Mouse (Mus musculus) macrophage (primary cell): Measurements from ENCODE around the gene Oasl2. TPM values are rescaled to one million over a fixed set of nuclear protein-coding genes. Genes with fewer than 3 reads are reported as not detected.

ENCODE experiments used
- H3K27ac ChIP-seq: fragments of 350-480 bp; formaldehyde crosslinking; 2 replicates; pipeline ENCODE4 v1.9.0; 2021
- H3K36me3 ChIP-seq: fragments of 350-480 bp; formaldehyde crosslinking; 2 replicates; pipeline ENCODE4 v1.9.0; 2021; ENCODE audit errors: inconsistent target
- H3K4me3 ChIP-seq: fragments of 350-480 bp; formaldehyde crosslinking; 2 replicates; pipeline ENCODE4 v1.9.0; 2021; ENCODE audit errors: inconsistent target
- H3K79me2 ChIP-seq: fragments of 350-480 bp; formaldehyde crosslinking; 2 replicates; pipeline ENCODE4 v1.9.0; 2021; ENCODE audit errors: inconsistent target
- WGBS: methylation state at CpG from one replicate; pipeline ENCODE4 v1.1.7; 2026; ENCODE audit warnings: inconsistent platforms; ENCODE audit not compliant: missing documents; 5-methylcytosine and 5-hydroxymethylcytosine counted together
- polyA plus RNA-seq: library from polyadenylated mRNA; stranded (reverse); fragments of 250-400 nt; gene quantifications from 3 replicates; pipeline ENCODE4 v1.2.4, GENCODE M21; 2018; ENCODE audit warnings: inconsistent platforms

Gene Oasl2
- polyA plus RNA-seq, 1 experiment from 2014 or later, result 305 TPM

DNA sequence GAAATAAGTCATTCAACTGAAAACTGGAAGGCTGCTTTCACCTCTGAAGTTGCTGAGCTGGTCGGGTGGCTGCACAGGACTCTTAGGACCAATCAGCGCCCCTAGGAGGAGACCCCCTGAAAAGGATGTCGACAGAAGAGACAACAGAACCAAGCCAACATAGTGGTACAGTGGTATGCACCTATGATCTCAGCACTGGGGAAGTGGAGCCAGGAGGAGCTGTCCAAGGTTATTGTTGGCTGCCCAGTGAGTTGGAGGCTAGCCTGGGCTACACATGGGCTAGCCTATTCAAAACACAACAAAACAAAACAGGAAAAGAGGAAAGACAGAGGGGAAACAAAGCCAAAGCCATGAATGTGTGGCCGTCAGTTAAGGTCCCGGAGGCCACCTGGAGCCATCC, 61.3 kb downstream of the Oasl2 start:
- Histone ChIP-seq H3K79me2 (no peaks in the 10 kb centered on the region), H3K36me3 (no peaks in the 10 kb centered on the region), H3K4me3 (no peak overlapping the region), H3K27ac (no peak overlapping the region)
- WGBS, result 87% methylated on average over 5 of the region's 5 CpGs

Other genes starting within 250 kb of the Oasl2 start
- gene Trpv4, start 238.5 kb upstream of the Oasl2 start, polyA plus RNA-seq, result 4.4 to 12.1 TPM (median 7.1 TPM) in 3 replicates
- gene Gltp, start 206.0 kb upstream of the Oasl2 start, polyA plus RNA-seq, result 289 to 530 TPM (median 368 TPM) in 3 replicates
- gene Tchp, start 189.2 kb upstream of the Oasl2 start, polyA plus RNA-seq, result 5.0 to 7.6 TPM (median 6.4 TPM) in 3 replicates
- 144 to 222 TPM (median 173 TPM) in 3 replicates for gene Ankrd13a, start 122.3 kb upstream of the Oasl2 start, polyA plus RNA-seq
- gene Git2, start 121.4 kb upstream of the Oasl2 start, polyA plus RNA-seq, result 37.1 to 50.3 TPM (median 46.2 TPM) in 3 replicates
- 26.6 to 35.2 TPM (median 29.9 TPM) in 3 replicates for gene 1500011B03Rik, start 73.5 kb upstream of the Oasl2 start, polyA plus RNA-seq
- gene 4930519G04Rik, start 43.3 kb upstream of the Oasl2 start, polyA plus RNA-seq, result not detected in 3 replicates
- gene Gm9936, start 38.3 kb upstream of the Oasl2 start, polyA plus RNA-seq, result not detected in 3 replicates
- 15.4 to 36.8 TPM (median 25.2 TPM) in 3 replicates for gene Oasl1, start 26.3 kb downstream of the Oasl2 start, polyA plus RNA-seq
- 15.9 to 19.6 TPM (median 16.7 TPM) in 3 replicates for gene 2210016L21Rik, start 45.2 kb downstream of the Oasl2 start, polyA plus RNA-seq
- not detected in 3 replicates for gene Hnf1a, start 74.2 kb downstream of the Oasl2 start, polyA plus RNA-seq
- gene Sppl3, start 114.2 kb downstream of the Oasl2 start, polyA plus RNA-seq, result 21.6 to 35.1 TPM (median 24.9 TPM) in 3 replicates
- 1.4 TPM in 1 of 3 replicates, not detected in the others for gene Gm10401, start 201.4 kb downstream of the Oasl2 start, polyA plus RNA-seq
- 18.4 to 32.1 TPM (median 30.6 TPM) in 3 replicates for gene Acads, start 222.4 kb downstream of the Oasl2 start, polyA plus RNA-seq
- gene Unc119b, start 238.0 kb downstream of the Oasl2 start, polyA plus RNA-seq, result 4.7 to 6.5 TPM (median 5.0 TPM) in 3 replicates